Mouse (Mus musculus) lung, postnatal 0 days (tissue): ENCODE measurements around the gene Upb1.

Source experiments
- CTCF ChIP-seq: IDR thresholded peaks from 2 replicates; pipeline ENCODE4 v1.5.1; 2016; ENCODE audit warnings: antibody characterized with exemption, mild to moderate bottlenecking
- EP300 ChIP-seq: IDR thresholded peaks from 2 replicates; pipeline ENCODE4 v1.6.1; 2016; ENCODE audit warnings: antibody characterized with exemption, mild to moderate bottlenecking, control low read depth

DNA sequence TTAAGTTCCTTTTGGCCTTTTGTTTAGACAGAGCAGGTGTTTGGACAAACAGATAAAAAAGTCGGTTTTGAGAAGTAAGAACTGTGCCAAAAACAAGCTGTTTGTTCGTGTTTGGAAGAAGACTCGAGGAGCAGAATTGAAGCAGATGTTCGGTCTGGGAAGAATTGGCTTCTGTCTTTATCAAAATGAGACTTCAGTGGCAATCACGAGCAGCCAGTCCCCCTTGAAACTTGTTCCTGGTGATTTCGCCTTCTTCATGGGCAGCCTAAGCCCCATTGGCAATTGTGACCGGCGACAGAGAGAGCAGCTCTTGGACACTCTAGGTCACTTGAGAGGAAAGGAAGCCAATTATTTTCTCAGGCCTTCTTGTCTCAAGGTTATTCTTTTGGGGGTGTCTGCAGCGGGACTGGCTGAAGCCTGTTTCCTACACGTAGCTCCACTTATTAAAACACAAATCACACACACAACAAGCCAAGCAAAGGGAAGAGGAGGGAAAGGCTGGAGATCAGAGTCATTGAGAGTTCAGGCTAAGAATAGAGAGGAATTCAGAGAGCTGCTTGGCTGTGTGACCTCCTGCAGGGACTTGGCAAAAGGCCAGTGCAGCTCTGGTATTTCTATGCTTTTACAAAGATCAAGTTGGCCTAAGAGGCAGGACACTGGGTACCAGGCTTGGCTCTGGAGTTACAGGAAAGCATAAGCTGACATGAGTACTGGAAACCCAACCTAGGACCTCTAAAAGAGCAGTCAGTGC, 50.3 kb downstream of the Upb1 start:
- no peak; the same call in 1 of the 2 replicates for TF ChIP-seq EP300
- TF ChIP-seq CTCF: no peak
